Mouse (Mus musculus): ENCODE data around the gene Kctd21. TPM values are rescaled to one million over a fixed set of nuclear protein-coding genes. Genes with fewer than 3 reads are reported as not detected.

Gene Kctd21
- 1 to 10 TPM; 1.1 to 2.8 TPM for polyA plus RNA-seq (2017; shearing (Covaris generic))

GRCm38 (mm10) chr7:97331726-97332666 is at the start of gene Kctd21, which contains the start of gene Usp35:
Kctd21 (plus strand) TSS chr7:97332327.
Usp35 (minus strand) TSS chr7:97332020.

Other genes starting within 250 kb of the Kctd21 start
- 1 to 10 TPM; 3.4 to 3.8 TPM for gene Usp35, start 307 bp upstream of the Kctd21 start, polyA plus RNA-seq (2017; shearing (Covaris generic))
- 10 to 100 TPM; 18.1 TPM for gene Alg8, start 39.3 kb downstream of the Kctd21 start, polyA plus RNA-seq (2017; shearing (Covaris generic))
- 100 to 1,000 TPM; 176 to 201 TPM for gene Ndufc2, start 67.7 kb downstream of the Kctd21 start, polyA plus RNA-seq (2017; shearing (Covaris generic))
- gene Thrsp, start 85.4 kb downstream of the Kctd21 start, polyA plus RNA-seq (2017; shearing (Covaris generic)), result under 1 TPM; 0.12 to 0.32 TPM
- 1 to 10 TPM in 1 of 2 experiments, under 1 TPM in 1; 0.79 to 3.1 TPM for gene Kctd14, start 119.0 kb downstream of the Kctd21 start, polyA plus RNA-seq (2017; shearing (Covaris generic))
- 10 to 100 TPM; 34.6 to 43.1 TPM for gene Ints4, start 148.6 kb downstream of the Kctd21 start, polyA plus RNA-seq (2017; shearing (Covaris generic))
- gene Aamdc, start 247.2 kb downstream of the Kctd21 start, polyA plus RNA-seq (2017; shearing (Covaris generic)), result 10 to 100 TPM; 37.5 to 40.1 TPM
- gene Rsf1, start 247.6 kb downstream of the Kctd21 start, polyA plus RNA-seq (2017; shearing (Covaris generic)), result 10 to 100 TPM; 40.9 to 54.0 TPM